Mouse (Mus musculus): ENCODE measurements at regions not wholly inside any gene's neighbourhood (a gene's known extent, or its start where the extent isn't known, plus 50 kb on each side); places are given as distances from the start of the nearest gene placed in this dataset.

GRCm38 (mm10) chr12:105943077-105943433 lies 67.0 kb upstream of the Vrk1 start:
- ATAC-seq (ENCODE audit: insufficient number of reproducible peaks, insufficient read depth, low FRiP score, low read depth) = no peak
- Histone ChIP-seq H3K36me3 (ENCODE audit: control insufficient read depth, insufficient read depth, low read length) (no peaks in the 10 kb centered on the region), H3K27me3 (ENCODE audit: control insufficient read depth, insufficient read depth, low read length) (no peaks in the 10 kb centered on the region), H3K4me3 (ENCODE audit: control insufficient read depth in 1 of 2, insufficient read depth in 1 of 2, low read depth in 1 of 2, low read length in 2 of 2) (no peak overlapping the region), H3K9me3 (ENCODE audit: control insufficient read depth, low read length) (no peaks in the 10 kb centered on the region), H3K9ac (ENCODE audit: low read length) (no peak overlapping the region), H3K4me2 (ENCODE audit: low read length) (no peak overlapping the region), H3K4me1 (ENCODE audit: control insufficient read depth in 2 of 2, insufficient read depth in 2 of 2, low read length in 2 of 2) (no peaks in the 10 kb centered on the region), H3K27ac (replicated peaks in 1 of 2; ENCODE audit: control insufficient read depth in 1 of 2, insufficient read depth in 1 of 2, low read depth in 2 of 2, low read length in 2 of 2) (no peak overlapping the region)
- WGBS = 74% methylated on average over 8 of the region's 8 CpGs

- H3K27me3 ChIP-seq (ENCODE audit: control insufficient read depth, insufficient read depth, low read length) = no peaks in the 10 kb centered on the region
- no peak for ATAC-seq (ENCODE audit: insufficient number of reproducible peaks, insufficient read depth, low FRiP score, low read depth)
- 59% methylated on average over 5 of the region's 5 CpGs for WGBS
- H3K9me3 ChIP-seq (ENCODE audit: control insufficient read depth, low read length) = no peaks in the 10 kb centered on the region
- H3K27ac ChIP-seq (replicated peaks in 1 of 2; ENCODE audit: control insufficient read depth in 1 of 2, insufficient read depth in 1 of 2, low read depth in 2 of 2, low read length in 2 of 2) = no peak overlapping the region
- no peaks in the 10 kb centered on the region for H3K36me3 ChIP-seq (ENCODE audit: control insufficient read depth, insufficient read depth, low read length)
- H3K4me3 ChIP-seq (ENCODE audit: control insufficient read depth in 1 of 2, insufficient read depth in 1 of 2, low read depth in 1 of 2, low read length in 2 of 2) = no peak overlapping the region
- H3K4me1 ChIP-seq (ENCODE audit: control insufficient read depth in 2 of 2, insufficient read depth in 2 of 2, low read length in 2 of 2) = no peaks in the 10 kb centered on the region
- no peak overlapping the region for H3K4me2 ChIP-seq (ENCODE audit: low read length)
- no peak overlapping the region for H3K9ac ChIP-seq (ENCODE audit: low read length)
Measured at GRCm38 (mm10) chr12:105947332-105947731, 62.7 kb upstream of the Vrk1 start.

- Histone ChIP-seq H3K4me1 (ENCODE audit: control insufficient read depth in 2 of 2, insufficient read depth in 2 of 2, low read length in 2 of 2) (no peaks in the 10 kb centered on the region), H3K9me3 (ENCODE audit: control insufficient read depth, low read length) (no peaks in the 10 kb centered on the region), H3K4me2 (ENCODE audit: low read length) (no peak overlapping the region), H3K9ac (ENCODE audit: low read length) (no peak overlapping the region), H3K4me3 (ENCODE audit: control insufficient read depth in 1 of 2, insufficient read depth in 1 of 2, low read depth in 1 of 2, low read length in 2 of 2) (no peak overlapping the region), H3K27me3 (ENCODE audit: control insufficient read depth, insufficient read depth, low read length) (no peaks in the 10 kb centered on the region), H3K27ac (replicated peaks in 1 of 2; ENCODE audit: control insufficient read depth in 1 of 2, insufficient read depth in 1 of 2, low read depth in 2 of 2, low read length in 2 of 2) (no peak overlapping the region), H3K36me3 (ENCODE audit: control insufficient read depth, insufficient read depth, low read length) (no peaks in the 10 kb centered on the region)
- no peak for ATAC-seq (ENCODE audit: insufficient number of reproducible peaks, insufficient read depth, low FRiP score, low read depth)
- 74% methylated on average over 2 of the region's 2 CpGs for WGBS
Measured at GRCm38 (mm10) chr12:105948322-105948721, 61.7 kb upstream of the Vrk1 start.

- peak; percentile 31; the same call in 1 of the 2 replicates for ATAC-seq (ENCODE audit: insufficient number of reproducible peaks, insufficient read depth, low FRiP score, low read depth)
- Histone ChIP-seq H3K4me1 (ENCODE audit: control insufficient read depth in 2 of 2, insufficient read depth in 2 of 2, low read length in 2 of 2) (peaks cover 9 to 10% of the 10 kb centered on the region in 2 experiments), H3K9ac (ENCODE audit: low read length) (no peak overlapping the region), H3K9me3 (ENCODE audit: control insufficient read depth, low read length) (no peaks in the 10 kb centered on the region), H3K36me3 (ENCODE audit: control insufficient read depth, insufficient read depth, low read length) (no peaks in the 10 kb centered on the region), H3K27me3 (ENCODE audit: control insufficient read depth, insufficient read depth, low read length) (peaks cover 7% of the 10 kb centered on the region), H3K4me2 (ENCODE audit: low read length) (no peak overlapping the region), H3K27ac (replicated peaks in 1 of 2; ENCODE audit: control insufficient read depth in 1 of 2, insufficient read depth in 1 of 2, low read depth in 2 of 2, low read length in 2 of 2) (no peak overlapping the region), H3K4me3 (ENCODE audit: control insufficient read depth in 1 of 2, insufficient read depth in 1 of 2, low read depth in 1 of 2, low read length in 2 of 2) (no peak overlapping the region)
- WGBS = 52% methylated on average over 1 of the region's 1 CpGs
Measured at GRCm38 (mm10) chr12:105955764-105956290, 54.2 kb upstream of the Vrk1 start.

- no peak overlapping the region for H3K4me2 ChIP-seq (ENCODE audit: low read length)
- 57% methylated on average over 7 of the region's 7 CpGs for WGBS
- no peak overlapping the region for H3K9ac ChIP-seq (ENCODE audit: low read length)
- ATAC-seq (ENCODE audit: insufficient number of reproducible peaks, insufficient read depth, low FRiP score, low read depth) = no peak
- no peak overlapping the region for H3K27ac ChIP-seq (replicated peaks in 1 of 2; ENCODE audit: control insufficient read depth in 1 of 2, insufficient read depth in 1 of 2, low read depth in 2 of 2, low read length in 2 of 2)
- no peak overlapping the region for H3K4me3 ChIP-seq (ENCODE audit: control insufficient read depth in 1 of 2, insufficient read depth in 1 of 2, low read depth in 1 of 2, low read length in 2 of 2)
- no peaks in the 10 kb centered on the region for H3K9me3 ChIP-seq (ENCODE audit: control insufficient read depth, low read length)
- peaks cover 7% of the 10 kb centered on the region for H3K27me3 ChIP-seq (ENCODE audit: control insufficient read depth, insufficient read depth, low read length)
- H3K4me1 ChIP-seq (ENCODE audit: control insufficient read depth in 2 of 2, insufficient read depth in 2 of 2, low read length in 2 of 2) = peaks cover 10 to 12% of the 10 kb centered on the region in 2 experiments
- H3K36me3 ChIP-seq (ENCODE audit: control insufficient read depth, insufficient read depth, low read length) = no peaks in the 10 kb centered on the region
Measured at GRCm38 (mm10) chr12:105959756-105960155, 50.3 kb upstream of the Vrk1 start.

All from heart, embryonic 14.5 days (tissue).